Mouse (Mus musculus) forebrain, embryonic 14.5 days (tissue): ENCODE results near the gene Tcte3. TPM values are rescaled to one million over a fixed set of nuclear protein-coding genes. Genes with fewer than 3 reads are reported as not detected.
A peak's percentile ranks its signal among the peaks of the same experiment; 100 is the strongest.
"Not testable (repeated sequence)": the region's sequence is repeated elsewhere in the genome, so short reads cannot be mapped to it uniquely, and the experiment has no call there.

Experiments
- ATAC-seq: fragments of 200-750 bp; cut with Nextera tagmentation; 2 replicates; pipeline ENCODE4 v1.8.0; 2017; ENCODE audit warnings: mild to moderate bottlenecking, moderate library complexity
- DNase-seq: peaks from one replicate; pipeline ENCODE4 v3.0.0-alpha.2; 2015; ENCODE audit warnings: low spot score
- H3K27ac ChIP-seq: fragments of 300-500 bp; sonication (generic); 2 replicates; pipeline ENCODE4 v1.5.1; 2014; ENCODE audit warnings: low read depth, mild to moderate bottlenecking, control low read depth, low read length, moderate library complexity
- H3K27me3 ChIP-seq: fragments of 300-500 bp; sonication (generic); replicated peaks from 2 replicates; pipeline ENCODE4 v1.6.1; 2014; ENCODE audit warnings: low read length, control low read depth, mixed read lengths; ENCODE audit not compliant: control insufficient read depth, insufficient read depth
- H3K36me3 ChIP-seq: fragments of 300-500 bp; sonication (generic); 2 replicates; pipeline ENCODE4 v1.6.1; 2014; ENCODE audit warnings: low read length, control low read depth; ENCODE audit not compliant: control insufficient read depth, insufficient read depth
- H3K4me1 ChIP-seq: fragments of 300-500 bp; sonication (generic); 2 replicates; pipeline ENCODE4 v1.6.1; 2014; ENCODE audit warnings: antibody characterized with exemption, low read length, control low read depth; ENCODE audit not compliant: control insufficient read depth, insufficient read depth
- H3K4me2 ChIP-seq: fragments of 300-500 bp; sonication (generic); 2 replicates; pipeline ENCODE4 v1.6.1; 2014; ENCODE audit warnings: mild to moderate bottlenecking, control low read depth, low read length
- H3K4me3 ChIP-seq: fragments of 300-500 bp; sonication (generic); 2 replicates; pipeline ENCODE4 v1.5.1; 2014; ENCODE audit warnings: low read depth, low read length, control low read depth
- H3K9ac ChIP-seq: fragments of 300-500 bp; sonication (generic); 2 replicates; pipeline ENCODE4 v1.6.1; 2014; ENCODE audit warnings: mild to moderate bottlenecking, low read length, control low read depth, moderate library complexity
- H3K9me3 ChIP-seq: fragments of 300-500 bp; sonication (generic); replicated peaks from 2 replicates; pipeline ENCODE4 v1.6.1; 2016; ENCODE audit warnings: low read length, control low read depth, mixed read lengths; ENCODE audit not compliant: control insufficient read depth
- WGBS: fragments of 180-500 bp; shearing (Covaris S2); extraction: QIAGEN DNeasy Blood & Tissue Kit; methylation state at CpG from one replicate; pipeline ENCODE4 v1.1.7; 2014; 5-methylcytosine and 5-hydroxymethylcytosine counted together
- polyA plus RNA-seq: library from polyadenylated mRNA; unstranded; fragments of >200 nt; fragmentation: Nextera tagmentation; extraction: Ambion mirVana; gene quantifications from 2 replicates; pipeline ENCODE4 v1.2.1, GENCODE M21; 2014

Tcte3 gene
- 0.65 TPM in 1 of 2 replicates, not detected in the other for polyA plus RNA-seq

DNA sequence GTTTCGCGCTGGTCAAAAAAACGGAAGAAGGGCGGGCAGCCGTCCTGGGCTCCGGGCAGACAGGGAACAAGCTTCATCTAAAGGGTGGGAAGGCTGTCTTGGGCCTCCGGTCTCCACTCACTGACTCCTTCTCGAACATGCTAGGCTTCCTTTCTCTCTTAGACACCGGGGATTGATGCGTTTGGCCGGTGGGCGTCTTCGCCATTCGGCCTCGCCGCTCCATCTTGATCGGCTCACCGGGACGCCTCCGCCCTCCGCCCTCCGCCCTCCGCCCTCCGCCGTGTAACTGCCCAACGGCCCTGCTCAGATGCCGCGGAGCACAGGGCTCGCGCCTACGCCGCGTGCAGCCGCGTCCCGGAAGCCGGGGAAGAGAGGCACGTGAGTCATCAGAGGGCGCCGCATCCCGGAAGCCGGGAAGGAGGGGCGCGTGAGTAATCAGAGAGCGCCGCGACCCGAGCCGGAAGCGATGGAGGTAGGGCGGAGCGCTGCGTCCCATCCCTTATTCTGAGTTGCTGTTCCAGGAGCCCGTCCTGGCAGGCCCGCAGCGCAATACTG lies at the start of gene Tcte3, which contains the start of the genes Ermard and Gm3448:
Gene Tcte3, minus strand, starts transcription at position 314 of the 555 bp plus-strand sequence.
Gene Ermard, plus strand, starts transcription at position 34 of the 555 bp plus-strand sequence.
Gene Gm3448, minus strand, starts transcription at position 363 of the 555 bp plus-strand sequence.
- H3K36me3 ChIP-seq, H3K27ac ChIP-seq, H3K4me2 ChIP-seq, DNase-seq, H3K9me3 ChIP-seq, H3K4me3 ChIP-seq, H3K9ac ChIP-seq, H3K4me1 ChIP-seq, H3K27me3 ChIP-seq: not testable (repeated sequence)
- peak; percentile 98 for ATAC-seq
- 0% methylated on average over 8 of the region's 56 CpGs for WGBS

DNA sequence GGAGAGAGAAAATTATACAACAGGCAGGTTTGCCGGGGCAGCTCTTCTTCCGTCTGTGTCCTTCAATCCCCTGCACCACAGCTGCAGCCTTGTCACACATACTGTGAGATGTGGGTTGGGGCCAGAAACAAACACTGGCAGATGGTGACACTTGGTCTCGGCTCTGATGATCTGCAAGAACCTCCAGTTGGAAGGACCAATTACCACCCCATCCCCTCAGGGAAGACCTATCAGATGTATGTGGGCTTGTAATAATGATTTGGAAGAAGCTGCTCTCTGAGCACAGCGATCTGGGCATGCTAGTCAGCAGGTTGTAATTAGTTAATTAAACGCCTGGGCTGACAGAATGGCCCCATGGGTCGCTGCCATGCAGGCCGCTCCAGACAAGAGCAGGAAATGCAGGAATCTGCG lies 47.3 kb upstream of the Tcte3 start:
- peak; percentile 82 for ATAC-seq
- Histone ChIP-seq H3K27ac (peak overlapping the region; percentile 48; the same call in 1 of the 2 replicates), H3K4me3 (no peak overlapping the region)

DNA sequence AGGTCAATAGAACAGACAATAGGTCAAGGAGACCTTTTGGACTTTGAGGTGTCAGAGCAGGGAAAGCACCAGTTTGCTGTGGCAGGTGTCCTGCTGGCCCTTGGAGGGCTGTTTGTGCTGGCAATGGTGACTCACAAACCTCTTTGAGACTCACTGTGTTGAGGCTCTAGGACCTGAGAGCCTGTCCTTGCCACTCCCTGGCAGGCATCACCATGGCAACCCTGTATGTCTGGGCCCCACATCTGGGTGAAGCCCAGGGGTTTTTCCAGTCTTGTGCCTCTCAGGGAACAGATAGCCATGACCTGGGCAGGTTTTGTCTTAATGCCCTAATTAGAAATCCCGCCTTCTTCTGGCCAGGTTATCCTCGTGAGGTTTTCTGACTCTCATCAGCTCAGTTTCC lies 46.9 kb upstream of the Tcte3 start:
- Histone ChIP-seq H3K4me2 (no peak overlapping the region), H3K9me3 (no peaks in the 10 kb centered on the region), H3K27ac (peak overlapping the region; percentile 48; the same call in 1 of the 2 replicates), H3K9ac (0 out of 2 replicates have a peak overlapping the region, but pooled peaks have one; percentile 13), H3K4me1 (peaks cover 12% of the 10 kb centered on the region), H3K27me3 (no peaks in the 10 kb centered on the region), H3K36me3 (no peaks in the 10 kb centered on the region), H3K4me3 (no peak overlapping the region)
- ATAC-seq (peak; percentile 54), DNase-seq (peak; percentile 25)
- WGBS, result 23% methylated on average over 2 of the region's 2 CpGs

More for the DNA sequence above, 47.3 kb upstream of the Tcte3 start:
- H3K4me2 ChIP-seq, result 0 out of 2 replicates have a peak overlapping the region, but pooled peaks have one; percentile 16
- H3K9me3 ChIP-seq, result no peaks in the 10 kb centered on the region
- no peaks in the 10 kb centered on the region for H3K27me3 ChIP-seq
- no peaks in the 10 kb centered on the region for H3K36me3 ChIP-seq
- H3K4me1 ChIP-seq, result peaks cover 12% of the 10 kb centered on the region
- H3K9ac ChIP-seq, result 0 out of 2 replicates have a peak overlapping the region, but pooled peaks have one; percentile 13
- WGBS, result 15% methylated on average over 8 of the region's 8 CpGs
- peak; percentile 78 for DNase-seq

DNA sequence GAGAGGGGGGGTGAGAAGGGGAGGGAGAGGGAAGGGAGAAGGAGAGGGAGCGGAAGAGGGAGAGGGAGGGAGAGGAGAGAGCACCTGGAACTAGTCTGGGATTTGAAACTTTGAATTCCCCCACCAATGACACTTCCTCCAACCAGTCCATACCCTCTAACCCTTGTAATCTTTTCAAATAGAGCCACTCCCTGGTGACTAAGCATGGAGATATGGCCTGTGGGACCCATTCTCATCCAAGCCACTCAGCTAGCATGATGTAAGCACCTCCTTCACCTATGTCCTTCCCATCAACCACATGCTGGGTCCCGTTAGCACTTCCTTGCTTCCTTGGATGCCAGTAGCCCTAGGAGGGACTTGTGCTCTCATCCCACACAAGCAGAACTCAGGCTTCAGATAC lies 43.7 kb upstream of the Tcte3 start:
- no peak overlapping the region for H3K4me3 ChIP-seq
- no peaks in the 10 kb centered on the region for H3K36me3 ChIP-seq
- H3K27ac ChIP-seq, result no peak overlapping the region
- no peaks in the 10 kb centered on the region for H3K27me3 ChIP-seq
- ATAC-seq (no peak), DNase-seq (no peak)
- no peaks in the 10 kb centered on the region for H3K9me3 ChIP-seq
- H3K9ac ChIP-seq, result no peak overlapping the region
- peaks cover 12% of the 10 kb centered on the region for H3K4me1 ChIP-seq
- H3K4me2 ChIP-seq, result no peak overlapping the region
- WGBS, result 74% methylated on average over 2 of the region's 2 CpGs

DNA sequence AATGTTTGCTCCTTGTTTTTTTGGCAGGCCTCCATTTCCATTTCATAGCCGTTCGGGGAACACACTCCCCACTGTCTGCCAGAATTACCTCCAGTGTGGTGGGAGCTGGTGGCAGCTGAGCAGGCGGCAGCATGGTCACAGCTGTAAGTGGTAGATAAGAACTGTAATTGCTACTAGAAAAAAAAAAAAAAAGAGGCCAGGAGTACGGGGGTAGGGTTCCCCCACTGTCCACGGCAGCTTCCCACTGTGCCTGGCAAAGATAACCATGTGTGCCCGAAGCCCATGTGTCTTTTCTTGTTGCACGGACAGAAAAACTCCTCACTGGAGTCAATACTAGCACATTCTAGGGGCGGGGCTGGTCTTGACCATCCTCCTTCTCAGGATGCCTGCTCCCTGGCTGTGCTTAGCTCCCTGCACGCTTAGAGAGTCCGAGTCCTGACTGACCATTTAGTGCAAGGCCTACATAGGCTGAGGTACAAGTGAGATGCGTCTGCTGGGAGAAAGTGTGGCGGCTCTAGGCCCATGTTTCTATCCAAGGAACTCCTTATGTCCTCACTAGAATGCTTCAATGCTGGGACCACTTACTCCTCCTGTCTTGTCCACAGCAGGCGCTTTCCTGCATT lies 43.0 kb upstream of the Tcte3 start:
- no peak overlapping the region for H3K4me3 ChIP-seq
- peaks cover 12% of the 10 kb centered on the region for H3K4me1 ChIP-seq
- no peaks in the 10 kb centered on the region for H3K27me3 ChIP-seq
- WGBS, result 62% methylated on average over 13 of the region's 13 CpGs
- no peak overlapping the region for H3K4me2 ChIP-seq
- no peaks in the 10 kb centered on the region for H3K9me3 ChIP-seq
- ATAC-seq (0 out of 2 replicates have a peak, but pooled peaks have one; percentile 19), DNase-seq (no peak)
- no peak overlapping the region for H3K27ac ChIP-seq
- H3K36me3 ChIP-seq, result no peaks in the 10 kb centered on the region
- no peak overlapping the region for H3K9ac ChIP-seq

DNA sequence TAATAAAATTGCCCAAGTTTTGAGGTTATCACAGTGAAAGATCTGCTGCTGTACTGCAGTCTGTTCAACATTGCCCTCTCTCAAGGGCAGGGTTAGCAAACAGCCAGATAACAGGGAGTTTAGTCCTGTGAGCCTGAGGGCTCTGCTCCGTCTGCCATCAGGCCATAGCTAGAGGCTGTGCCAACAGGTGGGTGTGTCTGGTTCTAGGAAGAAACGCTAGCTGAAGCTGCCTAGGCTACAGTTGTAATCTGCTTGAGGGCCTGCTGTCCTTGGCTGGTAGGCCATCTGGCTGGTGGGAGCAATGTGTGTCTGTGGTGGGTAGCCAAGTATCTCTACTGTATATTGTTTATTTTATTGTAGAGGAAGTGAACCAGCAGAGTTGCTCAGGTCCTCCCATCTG lies 36.2 kb upstream of the Tcte3 start:
- 58% methylated on average over 2 of the region's 2 CpGs for WGBS
- Histone ChIP-seq H3K9ac (no peak overlapping the region), H3K4me1 (no peaks in the 10 kb centered on the region), H3K4me2 (no peak overlapping the region), H3K36me3 (no peaks in the 10 kb centered on the region), H3K27me3 (no peaks in the 10 kb centered on the region), H3K4me3 (no peak overlapping the region), H3K9me3 (no peaks in the 10 kb centered on the region), H3K27ac (no peak overlapping the region)
- no peak for ATAC-seq
- peak; percentile 20 for DNase-seq

DNA sequence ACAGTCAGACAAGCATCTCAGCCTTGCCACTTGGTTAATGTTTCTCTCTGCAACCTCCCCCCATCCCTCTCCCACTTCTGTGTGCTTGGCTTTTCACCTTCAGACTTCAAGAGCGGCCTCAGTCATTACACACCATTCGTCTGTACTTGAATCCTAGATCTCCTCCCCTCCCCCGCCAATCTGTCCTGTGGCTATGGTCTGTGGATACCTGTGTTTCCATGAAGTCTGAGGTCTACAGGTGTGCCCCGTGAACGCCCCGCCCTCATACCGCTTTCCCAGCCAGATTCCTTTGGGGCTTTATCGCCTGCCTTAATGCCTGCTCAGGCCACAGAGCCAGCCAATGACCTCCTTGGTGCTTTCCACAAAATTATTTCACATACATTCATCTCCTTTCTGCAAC lies 33.7 kb upstream of the Tcte3 start:
- Histone ChIP-seq H3K27me3 (no peaks in the 10 kb centered on the region), H3K36me3 (no peaks in the 10 kb centered on the region), H3K27ac (no peak overlapping the region), H3K9me3 (no peaks in the 10 kb centered on the region), H3K4me3 (no peak overlapping the region), H3K4me2 (no peak overlapping the region), H3K4me1 (no peaks in the 10 kb centered on the region), H3K9ac (no peak overlapping the region)
- WGBS, result 90% methylated on average over 8 of the region's 8 CpGs
- ATAC-seq, result no peak
- no peak for DNase-seq

DNA sequence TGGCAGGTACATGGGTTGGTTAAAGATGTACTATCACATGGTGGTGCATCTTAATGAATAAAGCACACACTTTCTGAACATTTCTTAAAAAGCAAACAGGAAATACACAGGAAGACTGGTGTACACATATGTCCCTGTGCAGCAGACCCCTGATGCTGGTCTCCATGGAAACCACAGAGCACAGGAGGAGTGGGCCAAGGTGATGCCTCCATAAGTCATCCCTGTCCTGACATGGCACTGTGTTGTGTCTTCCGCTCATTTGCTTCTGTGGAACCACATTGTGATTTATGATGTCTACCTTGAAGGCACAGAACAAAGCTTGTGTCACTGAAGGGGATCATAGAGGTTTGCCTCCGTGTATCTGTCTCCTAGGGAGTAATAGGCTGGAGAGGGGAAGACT lies 30.9 kb upstream of the Tcte3 start:
- DNase-seq (no peak), ATAC-seq (no peak)
- 96% methylated on average over 2 of the region's 2 CpGs for WGBS
- Histone ChIP-seq H3K4me3 (no peak overlapping the region), H3K9me3 (no peaks in the 10 kb centered on the region), H3K9ac (no peak overlapping the region), H3K27ac (no peak overlapping the region), H3K4me2 (no peak overlapping the region), H3K4me1 (no peaks in the 10 kb centered on the region), H3K27me3 (no peaks in the 10 kb centered on the region), H3K36me3 (no peaks in the 10 kb centered on the region)

DNA sequence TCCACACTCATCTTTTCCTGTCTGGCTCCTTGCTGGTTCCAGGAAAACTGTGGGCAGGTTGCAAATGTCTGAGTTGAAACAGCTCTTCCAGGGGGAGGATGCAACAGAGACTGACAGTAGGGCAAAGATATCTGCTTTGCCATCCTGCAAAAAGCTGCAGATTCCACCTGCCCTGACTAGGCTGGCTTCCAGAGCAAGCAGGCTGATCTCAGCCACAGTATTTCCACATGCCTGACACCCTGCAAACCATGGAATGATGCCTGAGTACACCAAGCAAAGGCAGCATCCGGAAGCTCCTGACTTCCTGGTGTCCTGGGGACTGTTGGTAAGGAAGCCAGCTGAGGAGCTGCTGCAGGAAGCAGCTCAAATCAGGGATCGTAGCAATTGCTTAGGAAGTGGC lies 27.8 kb upstream of the Tcte3 start:
- Histone ChIP-seq H3K9ac (no peak overlapping the region), H3K4me1 (peaks cover 10% of the 10 kb centered on the region), H3K9me3 (no peaks in the 10 kb centered on the region), H3K4me3 (no peak overlapping the region), H3K27me3 (no peaks in the 10 kb centered on the region), H3K27ac (no peak overlapping the region), H3K36me3 (peaks cover 3% of the 10 kb centered on the region; the same call in 1 of the 2 replicates), H3K4me2 (no peak overlapping the region)
- ATAC-seq, result no peak
- WGBS, result 80% methylated on average over 2 of the region's 2 CpGs
- no peak for DNase-seq
